Mouse (Mus musculus): Measurements from ENCODE around the gene Slc23a4. TPM values are rescaled to one million over a fixed set of nuclear protein-coding genes. Genes with fewer than 3 reads are reported as not detected.

The Slc23a4 gene
- total and polyA plus RNA-seq, 3 experiments: 6.2 to 10.2 TPM; not detected in 1

DNA sequence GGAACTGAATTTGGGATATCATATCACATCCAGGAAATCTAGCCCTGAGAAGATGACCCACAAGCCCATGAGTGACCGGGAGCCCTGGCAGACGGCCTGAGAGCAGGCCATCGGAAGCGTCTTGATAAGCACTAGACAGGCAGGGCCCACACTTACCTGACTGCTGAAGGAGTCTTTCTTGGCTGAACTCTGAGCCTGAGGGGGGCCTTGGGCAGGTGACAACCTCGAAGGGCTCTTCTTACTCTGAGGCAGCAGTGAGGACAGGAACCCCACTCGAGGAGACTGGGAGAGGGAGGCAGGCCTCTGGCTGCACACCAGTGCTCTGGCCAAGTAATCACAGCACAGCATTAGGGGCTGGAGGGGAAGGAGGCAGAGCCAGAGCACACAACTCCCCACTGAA, 83.8 kb downstream of the Slc23a4 start:
- Histone ChIP-seq H3K27me3 (ENCODE audit: control insufficient read depth in 1 of 2, insufficient read depth in 2 of 2, low read length in 2 of 2) (no peaks in the 10 kb centered on the region), H3K79me2 (ENCODE audit: control insufficient read depth, insufficient read depth, low read length, poor library complexity) (no peaks in the 10 kb centered on the region; the same call in 1 of the 2 replicates), H3K9me3 (replicated peaks; ENCODE audit: insufficient read depth, low read length) (no peaks in the 10 kb centered on the region), H3K9ac (ENCODE audit: control insufficient read depth, low read depth, low read length, poor library complexity, severe bottlenecking) (no peak overlapping the region), H3K4me1 (ENCODE audit: control insufficient read depth in 1 of 2, insufficient read depth in 2 of 2, low read length in 2 of 2) (peaks cover 2 to 41% of the 10 kb centered on the region in 2 experiments), H3K36me3 (ENCODE audit: control insufficient read depth in 1 of 2, insufficient read depth in 2 of 2, low read length in 2 of 2) (peaks cover 0 to 32% of the 10 kb centered on the region in 2 experiments; a peak in 3 of 4 replicates), H3K4me3 (ENCODE audit: control insufficient read depth in 1 of 2, insufficient read depth in 1 of 2, low read depth in 2 of 2, low read length in 2 of 2) (no peak overlapping the region), H3K27ac (ENCODE audit: control insufficient read depth, low read depth, low read length) (no peak overlapping the region)
- no peak for DNase-seq (ENCODE audit: low read depth, low spot score)
- TF ChIP-seq ZNF384 (IDR thresholded peaks at IDR 0.05; ENCODE audit: low read depth, low read length) (no peak), POLR2AphosphoS5 (IDR thresholded peaks at IDR 0.05; ENCODE audit: borderline replicate concordance, low read depth, low read length) (no peak), TAL1 (IDR thresholded peaks at IDR 0.05; ENCODE audit: low read length) (no peak)

GRCm38 (mm10) chr6:34903851-34904250, 84.4 kb downstream of the Slc23a4 start:
- no peak for DNase-seq (ENCODE audit: low read depth, low spot score)
- TF ChIP-seq GABPA (IDR thresholded peaks at IDR 0.05; ENCODE audit: low read depth, low read length) (no peak), MYC (IDR thresholded peaks at IDR 0.05; ENCODE audit: low read depth, low read length) (no peak), RCOR1 (IDR thresholded peaks at IDR 0.05; ENCODE audit: low read depth, low read length) (no peak), CHD1 (IDR thresholded peaks at IDR 0.05; ENCODE audit: low read depth, low read length) (no peak), SMC3 (IDR thresholded peaks at IDR 0.05; ENCODE audit: low read depth, low read length) (no peak), MEF2A (IDR thresholded peaks at IDR 0.05; ENCODE audit: extremely low read depth, insufficient replicate concordance, low read depth, low read length, poor library complexity, severe bottlenecking) (no peak), POLR2A (IDR thresholded peaks at IDR 0.05; ENCODE audit: control insufficient read depth in 1 of 2, insufficient read depth in 1 of 2, low read depth in 1 of 2, low read length in 2 of 2, poor library complexity in 1 of 2) (no peak), MYB (IDR thresholded peaks at IDR 0.05; ENCODE audit: low read depth, low read length) (no peak), ZMIZ1 (IDR thresholded peaks at IDR 0.05; ENCODE audit: low read depth, low read length) (no peak), KAT2A (conservative IDR thresholded peaks at IDR 0.05; ENCODE audit: low read depth, low read length) (no peak)
- H3K9ac ChIP-seq (ENCODE audit: control insufficient read depth, low read depth, low read length, poor library complexity, severe bottlenecking): no peak overlapping the region
- H3K27ac ChIP-seq (ENCODE audit: control insufficient read depth, low read depth, low read length): no peak overlapping the region
- peaks cover 4 to 41% of the 10 kb centered on the region in 2 experiments for H3K4me1 ChIP-seq (ENCODE audit: control insufficient read depth in 1 of 2, insufficient read depth in 2 of 2, low read length in 2 of 2)
- no peaks in the 10 kb centered on the region for H3K9me3 ChIP-seq (replicated peaks; ENCODE audit: insufficient read depth, low read length)
- H3K27me3 ChIP-seq (ENCODE audit: control insufficient read depth in 1 of 2, insufficient read depth in 2 of 2, low read length in 2 of 2): no peaks in the 10 kb centered on the region
- H3K4me3 ChIP-seq (ENCODE audit: control insufficient read depth in 1 of 2, insufficient read depth in 1 of 2, low read depth in 2 of 2, low read length in 2 of 2): no peak overlapping the region
- no peaks in the 10 kb centered on the region; the same call in 1 of the 2 replicates for H3K79me2 ChIP-seq (ENCODE audit: control insufficient read depth, insufficient read depth, low read length, poor library complexity)
- peaks cover 0 to 31% of the 10 kb centered on the region in 2 experiments; a peak in 3 of 4 replicates for H3K36me3 ChIP-seq (ENCODE audit: control insufficient read depth in 1 of 2, insufficient read depth in 2 of 2, low read length in 2 of 2)

DNA sequence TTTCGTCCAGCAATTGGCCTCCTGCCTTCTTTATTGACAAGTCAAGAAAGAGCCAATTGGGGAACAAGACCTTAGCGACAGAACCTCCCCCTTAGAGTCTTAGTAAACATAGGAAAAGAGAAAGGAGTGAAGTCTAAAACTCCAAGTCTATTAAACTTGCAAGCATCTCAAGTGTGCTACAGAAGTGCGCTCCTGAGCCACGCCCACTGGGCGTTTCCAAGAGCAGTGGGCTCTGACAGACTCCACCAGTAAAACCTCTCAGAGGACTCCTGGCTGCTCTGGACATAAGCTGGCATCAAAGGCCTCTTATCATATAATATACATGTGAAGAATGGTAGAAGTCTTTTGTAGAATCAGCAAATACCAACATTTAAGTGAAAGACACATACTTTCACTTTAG, 84.8 kb downstream of the Slc23a4 start:
- Histone ChIP-seq H3K4me3 (ENCODE audit: control insufficient read depth in 1 of 2, insufficient read depth in 1 of 2, low read depth in 2 of 2, low read length in 2 of 2) (no peak overlapping the region), H3K27ac (ENCODE audit: control insufficient read depth, low read depth, low read length) (no peak overlapping the region), H3K79me2 (ENCODE audit: control insufficient read depth, insufficient read depth, low read length, poor library complexity) (no peaks in the 10 kb centered on the region; the same call in 1 of the 2 replicates), H3K27me3 (ENCODE audit: control insufficient read depth in 1 of 2, insufficient read depth in 2 of 2, low read length in 2 of 2) (no peaks in the 10 kb centered on the region), H3K9me3 (replicated peaks; ENCODE audit: insufficient read depth, low read length) (no peaks in the 10 kb centered on the region), H3K9ac (ENCODE audit: control insufficient read depth, low read depth, low read length, poor library complexity, severe bottlenecking) (no peak overlapping the region), H3K36me3 (ENCODE audit: control insufficient read depth in 1 of 2, insufficient read depth in 2 of 2, low read length in 2 of 2) (peaks cover 0 to 31% of the 10 kb centered on the region in 2 experiments; a peak in 3 of 4 replicates), H3K4me1 (ENCODE audit: control insufficient read depth in 1 of 2, insufficient read depth in 2 of 2, low read length in 2 of 2) (peaks cover 4 to 41% of the 10 kb centered on the region in 2 experiments)
- TF ChIP-seq POLR2A (IDR thresholded peaks at IDR 0.05; ENCODE audit: control insufficient read depth in 1 of 2, insufficient read depth in 1 of 2, low read depth in 1 of 2, low read length in 2 of 2, poor library complexity in 1 of 2) (no peak), GABPA (IDR thresholded peaks at IDR 0.05; ENCODE audit: low read depth, low read length) (no peak), GATA1 (IDR thresholded peaks at IDR 0.05; ENCODE audit: low read depth, low read length) (no peak), TAL1 (IDR thresholded peaks at IDR 0.05; ENCODE audit: low read length) (no peak), TBP (IDR thresholded peaks at IDR 0.05; ENCODE audit: low read depth, low read length) (no peak)
- peak; percentile 31 for DNase-seq (ENCODE audit: low read depth, low spot score)
